Mouse (Mus musculus) urinary bladder, adult 18-20 months (tissue): ENCODE data around the gene 4921539E11Rik.

Experiments used
- DNase-seq, 2 experiments: peaks; one replicate each; pipeline ENCODE4 v3.0.0; 2022; ENCODE audit warnings: low spot score in 2 of 2, mixed read lengths in 2 of 2

4921539E11Rik gene

GRCm38 (mm10) chr4:103232156-103232555 is 58.5 kb downstream of the 4921539E11Rik start:
- DNase-seq: no peak

DNA sequence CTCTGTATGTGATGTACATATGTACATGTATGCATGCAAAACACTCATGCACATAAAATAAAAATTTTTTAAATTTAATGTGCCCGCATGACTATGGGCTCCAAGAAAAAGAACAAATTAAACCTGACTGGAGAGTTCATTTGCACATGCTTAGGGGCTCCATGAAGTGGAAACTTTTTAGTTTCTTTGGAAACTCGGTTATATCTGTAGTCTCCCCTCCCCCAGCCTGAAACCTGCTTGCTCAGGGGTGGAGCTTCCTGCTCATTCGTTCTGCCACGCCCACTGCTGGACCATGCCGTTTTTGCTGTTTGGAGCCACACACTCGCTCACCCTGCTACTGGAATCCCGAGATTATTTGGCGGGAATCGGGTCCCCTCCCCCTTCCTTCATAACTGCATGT is 67.8 kb downstream of the 4921539E11Rik start:
- no peak for DNase-seq

DNA sequence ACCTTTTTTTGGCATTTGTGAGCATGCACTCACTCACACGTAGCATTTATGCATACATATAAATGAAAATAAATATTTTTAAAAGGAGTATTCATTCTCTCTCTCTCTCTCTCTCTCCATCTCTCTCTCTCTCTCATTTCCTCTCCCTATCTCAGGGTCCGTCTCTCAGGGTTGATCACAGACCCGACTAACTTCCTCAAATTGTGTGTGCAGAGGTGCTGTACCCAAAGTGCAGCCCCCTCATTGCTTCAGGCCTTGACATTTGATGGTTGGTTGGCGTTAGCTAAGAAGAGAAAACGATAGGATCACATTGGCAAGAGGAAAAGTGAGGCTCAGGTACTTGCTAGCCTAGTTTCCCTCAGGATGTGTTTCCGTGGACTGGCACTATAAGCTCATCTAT is 68.9 kb downstream of the 4921539E11Rik start:
- DNase-seq: no peak

DNA sequence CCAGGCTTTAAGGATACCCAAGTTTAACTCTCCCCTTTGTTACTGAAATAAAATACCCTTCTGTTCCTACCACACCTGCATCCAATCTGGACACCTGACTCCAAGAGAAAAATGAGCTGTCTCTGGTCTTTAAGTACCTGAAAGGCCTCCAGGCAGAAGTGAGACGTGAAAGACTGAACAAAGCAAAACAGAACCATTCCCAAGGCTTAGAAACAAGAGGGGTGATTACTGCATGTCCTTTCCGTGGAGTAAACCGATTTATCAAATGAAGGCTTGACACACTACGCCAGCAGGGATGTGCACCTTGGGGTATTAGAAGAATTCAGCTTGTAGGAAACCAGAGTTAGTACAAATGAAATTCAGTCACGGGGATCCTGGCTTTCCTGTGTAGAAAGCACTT is 71.7 kb downstream of the 4921539E11Rik start:
- no peak for DNase-seq

GRCm38 (mm10) chr4:103216046-103216445 is 74.6 kb downstream of the 4921539E11Rik start:
- no peak for DNase-seq

GRCm38 (mm10) chr4:103214925-103215820 is 75.5 kb downstream of the 4921539E11Rik start, which contains the start of gene Slc35d1:
Slc35d1 (minus strand) TSS chr4:103215164.
- peak; percentile 59 to 83 for DNase-seq

DNA sequence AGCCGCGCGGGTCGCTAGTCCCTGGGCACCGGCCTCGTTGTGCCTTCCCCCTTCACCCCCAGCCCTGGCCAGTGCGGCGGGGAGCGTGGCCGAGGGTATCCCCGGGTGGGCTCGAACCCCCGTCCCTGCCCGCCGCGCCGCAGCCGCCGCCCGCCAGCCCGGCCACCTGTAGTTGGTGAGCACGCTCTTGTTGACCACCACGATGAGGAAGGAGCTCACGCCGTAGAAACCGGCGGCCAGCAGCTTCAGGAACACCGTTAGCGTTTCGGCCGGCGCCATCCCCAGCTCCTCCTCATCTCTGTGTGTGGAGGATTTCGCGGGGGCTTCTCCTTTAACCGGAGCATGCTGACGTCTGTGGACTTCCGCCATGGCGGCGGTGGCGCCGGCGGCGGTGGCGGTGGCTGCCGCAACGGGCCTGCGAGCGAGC is 76.2 kb downstream of the 4921539E11Rik start:
- peak; percentile 44 to 68 for DNase-seq

GRCm38 (mm10) chr4:103213859-103214497 is 76.7 kb downstream of the 4921539E11Rik start:
- peak in 1 of 2 experiments; percentile 12 for DNase-seq

DNA sequence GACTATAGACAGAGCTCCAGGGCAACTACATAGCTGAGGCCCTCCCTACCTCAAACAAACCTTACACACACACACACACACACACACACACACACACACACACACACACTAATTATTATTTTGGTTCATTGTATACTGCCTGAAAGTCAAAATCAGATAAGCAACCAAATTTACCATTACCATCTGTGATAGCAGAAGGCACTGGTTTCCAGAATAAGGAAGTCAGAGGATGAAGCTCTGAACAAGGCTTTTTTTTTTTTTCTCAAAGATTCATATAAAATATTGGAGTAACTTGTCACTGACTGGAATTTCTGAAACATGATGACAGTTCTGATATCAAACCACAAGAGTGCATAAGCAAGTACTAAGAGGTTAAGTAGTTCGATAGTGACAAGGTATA is 82.1 kb downstream of the 4921539E11Rik start:
- DNase-seq: no peak

GRCm38 (mm10) chr4:103203646-103204045 is 87.0 kb downstream of the 4921539E11Rik start:
- no peak for DNase-seq

- no peak for DNase-seq
These were observed 90.6 kb downstream of the 4921539E11Rik start for GRCm38 (mm10) chr4:103200046-103200445.

GRCm38 (mm10) chr4:103199086-103199485 is 91.6 kb downstream of the 4921539E11Rik start:
- DNase-seq: no peak

GRCm38 (mm10) chr4:103197401-103197800 is 93.3 kb downstream of the 4921539E11Rik start:
- DNase-seq: no peak

DNA sequence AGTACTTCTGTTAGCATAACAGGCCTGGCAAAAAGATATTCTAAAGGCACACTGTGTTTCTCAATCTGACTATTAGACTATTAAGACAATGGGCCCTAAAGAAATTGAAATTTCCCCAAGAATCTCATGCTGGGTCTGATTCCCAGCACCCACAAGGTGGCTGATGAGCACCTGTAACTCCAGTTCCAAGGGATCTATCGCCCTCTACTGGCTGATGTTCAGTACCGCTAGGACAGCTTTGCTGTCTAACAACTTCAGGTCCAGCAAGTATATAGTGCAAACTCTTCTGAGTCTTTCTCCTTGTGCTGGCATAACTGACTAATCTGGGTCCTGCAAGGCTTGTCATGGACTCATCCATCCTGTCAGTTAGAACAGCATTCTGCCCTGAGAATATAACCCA is 98.2 kb downstream of the 4921539E11Rik start:
- DNase-seq: no peak

- DNase-seq: no peak
These were observed 101.7 kb downstream of the 4921539E11Rik start for GRCm38 (mm10) chr4:103188786-103189640.
